Mouse (Mus musculus) liver, postnatal 0 days (tissue): ENCODE data around the gene Frmd5.

Source experiments
- CTCF ChIP-seq: sonication (generic); IDR thresholded peaks from 2 replicates; pipeline ENCODE4 v1.5.1; 2016; ENCODE audit warnings: antibody characterized with exemption, low read depth
- EP300 ChIP-seq: IDR thresholded peaks from 2 replicates; pipeline ENCODE4 v1.6.1; 2016; ENCODE audit warnings: antibody characterized with exemption, low read depth, mild to moderate bottlenecking

DNA sequence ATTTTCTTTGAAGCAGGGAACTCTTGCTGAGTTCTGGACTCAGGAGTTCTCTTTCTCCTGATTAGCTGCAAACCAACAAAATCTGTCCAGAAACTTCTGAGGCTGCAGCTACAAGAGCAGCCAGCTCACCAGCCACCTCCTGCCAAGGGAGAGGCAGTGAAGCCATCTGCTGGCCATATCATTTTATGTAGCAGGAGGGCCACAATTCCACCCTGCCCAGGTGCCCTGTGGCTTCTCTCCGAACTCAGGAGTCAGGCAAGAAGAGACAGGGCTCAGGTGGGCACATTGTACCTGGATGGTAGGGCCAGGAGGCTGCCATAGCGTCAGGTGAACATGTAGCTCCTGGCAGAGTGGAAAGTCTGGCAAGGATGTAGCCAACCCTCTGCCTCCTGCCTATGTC lies 210.3 kb downstream of the Frmd5 start:
- TF ChIP-seq CTCF (0 out of 2 replicates have a peak, but pooled peaks have one; percentile 14), EP300 (no peak)
